Mouse (Mus musculus) bone marrow macrophage, adult 2 months (primary cell): ENCODE measurements around the gene Acot9.

Source experiments
- CTCF ChIP-seq: IDR thresholded peaks from 2 replicates; pipeline ENCODE4 v1.5.1; 2012; ENCODE audit warnings: low read depth, mild to moderate bottlenecking, low read length, moderate library complexity
- POLR2A ChIP-seq: IDR thresholded peaks from 2 replicates; pipeline ENCODE4 v1.6.1; 2012; ENCODE audit warnings: mild to moderate bottlenecking, low read depth, low read length, borderline replicate concordance

GRCm38 (mm10) chrX:155214291-155215136 lies 47.7 kb upstream of the Acot9 start:
- TF ChIP-seq CTCF (no peak), POLR2A (no peak)
